Mouse (Mus musculus) WW6 (cell line): ENCODE data around the gene Prx.

Experiments
- DNase-seq: peaks from one replicate; pipeline ENCODE4 v3.0.0-alpha.2; 2013; ENCODE audit warnings: low read depth, low spot score

Gene Prx

DNA sequence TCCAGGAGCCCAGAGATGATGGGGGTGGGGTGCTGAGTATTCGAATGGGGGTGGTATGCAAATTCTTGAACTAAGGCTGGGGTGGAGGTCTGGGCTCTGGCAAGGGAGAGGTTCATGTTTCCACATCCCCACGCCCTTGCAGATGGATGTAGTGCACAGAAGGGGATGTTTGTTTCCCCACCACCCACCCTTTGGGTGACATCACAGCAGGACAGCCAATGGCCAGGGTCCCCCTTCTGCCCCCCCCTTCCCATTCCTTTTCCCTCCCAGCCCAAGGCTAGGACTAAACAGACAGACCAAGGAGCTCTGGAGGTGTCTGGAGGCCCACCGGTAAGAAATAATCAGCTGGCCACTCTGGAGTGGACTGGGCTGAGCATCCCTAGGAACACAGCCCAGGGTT, at the start of gene Prx:
TSS of gene Prx (plus strand) at position 289 of the 400 bp plus-strand sequence.
- no peak for DNase-seq

DNA sequence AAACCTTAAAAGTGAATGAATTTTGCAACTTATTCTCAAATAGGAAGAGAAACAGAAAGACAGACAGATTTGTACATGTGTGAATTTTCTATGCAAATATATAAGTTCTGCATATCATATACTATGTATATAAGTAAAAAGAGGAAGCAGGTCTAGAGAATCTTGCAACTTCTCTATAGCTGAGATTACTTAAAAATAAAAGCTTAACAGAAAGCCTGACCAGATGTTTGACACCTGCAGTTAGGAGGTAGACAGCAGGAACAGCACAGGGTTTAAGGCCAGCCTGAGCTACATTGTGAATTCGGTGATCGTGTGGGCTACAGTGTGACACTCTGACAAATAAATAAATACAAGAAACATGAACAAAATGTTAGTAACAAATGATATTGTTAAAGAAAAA, 47.8 kb upstream of the Prx start:
- DNase-seq: no peak

DNA sequence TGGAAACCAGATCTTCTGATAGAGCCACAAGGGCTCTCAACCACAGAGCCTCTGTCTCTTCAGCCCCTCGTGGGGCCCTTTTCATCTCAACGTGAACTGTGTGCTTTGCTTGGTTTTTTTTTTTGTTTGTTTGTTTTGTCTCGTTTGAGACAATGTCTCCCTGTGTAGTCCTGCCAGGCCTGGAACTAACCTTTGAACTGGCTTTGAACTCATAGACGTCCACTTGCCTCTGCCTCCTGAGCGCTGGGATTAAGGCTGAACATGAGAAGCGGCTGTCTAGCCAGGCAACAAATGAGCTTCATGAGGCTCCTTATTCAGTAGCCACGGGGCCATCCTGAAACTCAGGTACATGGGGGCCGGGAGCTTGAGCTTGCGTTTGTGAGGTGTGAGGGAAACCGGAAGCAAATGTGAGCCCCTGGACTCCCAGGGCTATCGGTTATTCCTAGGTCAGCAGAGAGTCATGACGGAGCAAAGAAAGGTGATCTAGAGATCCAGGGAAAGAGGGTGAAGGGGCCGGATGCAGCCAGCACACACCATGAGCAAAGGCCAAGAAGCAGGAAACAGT, 46.8 kb upstream of the Prx start:
- no peak for DNase-seq

DNA sequence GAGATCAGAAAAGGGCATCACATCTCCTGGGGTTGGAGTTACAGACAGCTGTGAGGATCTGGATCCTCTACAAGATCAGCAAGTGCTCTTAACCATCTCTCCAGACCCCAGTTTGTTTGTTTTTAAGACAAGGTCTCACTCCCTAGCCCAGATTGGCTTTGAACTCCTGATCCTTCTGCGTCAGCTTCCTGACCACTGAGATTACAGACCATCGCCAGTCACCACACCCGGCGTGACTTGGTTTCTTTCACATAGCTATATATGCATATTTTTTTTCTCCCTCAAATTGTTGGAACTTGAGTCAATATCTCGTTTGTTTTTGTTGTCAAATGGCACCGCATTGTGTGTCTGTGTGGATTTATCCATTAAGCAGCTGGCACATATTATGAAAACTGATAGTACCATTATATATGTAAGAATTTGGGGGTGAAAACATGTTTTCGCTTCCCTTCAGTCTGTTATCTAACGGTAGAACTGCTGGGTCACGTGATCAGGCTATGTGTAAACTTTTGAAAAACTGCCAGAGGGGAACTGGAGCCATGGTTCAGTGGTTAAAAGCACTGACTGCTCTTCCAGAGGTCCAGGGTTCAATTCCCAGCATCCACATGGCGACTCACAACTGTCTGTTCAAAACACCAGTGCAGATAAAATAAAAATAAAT, 44.5 kb upstream of the Prx start:
- no peak for DNase-seq

DNA sequence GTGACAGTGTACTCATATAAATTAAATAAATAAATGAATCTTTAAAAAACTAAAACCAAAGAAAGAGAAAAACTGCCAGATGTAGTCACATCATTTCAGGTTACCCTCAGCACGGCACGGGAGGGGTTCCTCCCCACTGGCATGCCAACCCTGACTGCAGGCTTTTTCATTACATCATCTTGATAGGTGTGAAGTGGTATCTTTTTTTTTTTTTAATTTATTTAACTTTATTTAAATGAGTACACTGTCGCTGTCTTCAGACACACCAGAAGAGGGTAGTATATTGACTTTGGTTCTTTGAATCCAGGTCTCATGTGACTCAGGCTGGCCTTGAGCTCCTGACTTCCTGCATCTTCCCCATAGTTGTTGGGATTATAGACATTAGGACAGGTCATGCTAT, 43.9 kb upstream of the Prx start:
- DNase-seq: no peak

DNA sequence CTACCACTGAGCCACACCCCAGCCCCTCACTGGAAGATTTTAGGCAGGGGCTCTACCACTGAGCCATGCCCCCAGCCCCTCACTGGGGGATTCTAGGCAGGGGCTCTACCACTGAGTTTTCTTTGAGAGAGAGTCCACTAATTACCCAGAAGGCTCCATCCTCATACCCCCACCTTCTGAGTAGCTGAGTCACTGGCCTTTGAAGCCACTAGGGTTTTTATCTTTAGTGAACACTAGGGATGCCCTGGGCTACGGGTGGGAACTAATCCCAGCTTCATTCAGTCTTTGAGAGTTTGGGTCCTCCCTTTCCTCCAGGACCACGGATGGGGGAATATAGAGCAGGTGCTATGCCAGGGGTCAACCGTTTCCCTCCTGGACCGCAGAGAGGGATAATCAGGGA, 40.5 kb upstream of the Prx start:
- no peak for DNase-seq

DNA sequence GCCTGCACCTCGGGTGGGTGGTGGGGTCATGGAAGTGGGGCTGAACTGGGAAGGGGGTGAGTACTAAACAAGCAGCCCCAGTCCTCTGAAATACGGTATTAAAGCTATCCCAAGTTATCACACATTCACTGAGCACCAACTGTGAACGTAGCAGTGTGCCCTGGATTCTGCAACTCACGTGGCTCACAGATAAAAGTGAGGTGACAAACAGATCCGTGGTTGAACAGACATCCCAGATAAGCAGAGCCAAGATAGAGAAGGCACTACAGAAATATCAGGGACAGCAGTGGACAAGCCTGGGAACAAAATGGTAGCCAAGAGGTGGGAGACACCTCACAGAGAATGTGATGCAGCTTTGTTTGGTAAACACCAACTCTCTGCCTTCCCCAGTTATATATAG, 39.5 kb upstream of the Prx start:
- DNase-seq: no peak

DNA sequence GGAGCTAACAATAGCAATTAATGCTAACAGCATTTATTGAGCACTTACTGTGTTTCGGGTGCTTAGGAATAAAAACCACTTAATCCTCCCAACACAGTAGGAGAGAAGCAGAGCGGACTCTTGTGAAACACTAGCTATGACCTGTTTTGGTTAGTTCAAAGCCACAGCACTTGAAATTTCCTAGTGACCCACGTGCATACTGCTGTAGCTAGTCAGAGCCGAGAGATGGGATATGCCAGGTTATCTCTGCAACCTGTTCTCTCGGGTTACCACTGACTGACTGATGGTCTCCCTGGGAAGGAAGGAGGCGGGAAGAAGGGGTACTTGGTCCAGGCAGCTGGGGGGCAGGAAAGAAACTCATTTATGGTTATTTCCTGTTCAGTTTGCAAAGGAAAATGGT, 38.6 kb upstream of the Prx start:
- DNase-seq: no peak

DNA sequence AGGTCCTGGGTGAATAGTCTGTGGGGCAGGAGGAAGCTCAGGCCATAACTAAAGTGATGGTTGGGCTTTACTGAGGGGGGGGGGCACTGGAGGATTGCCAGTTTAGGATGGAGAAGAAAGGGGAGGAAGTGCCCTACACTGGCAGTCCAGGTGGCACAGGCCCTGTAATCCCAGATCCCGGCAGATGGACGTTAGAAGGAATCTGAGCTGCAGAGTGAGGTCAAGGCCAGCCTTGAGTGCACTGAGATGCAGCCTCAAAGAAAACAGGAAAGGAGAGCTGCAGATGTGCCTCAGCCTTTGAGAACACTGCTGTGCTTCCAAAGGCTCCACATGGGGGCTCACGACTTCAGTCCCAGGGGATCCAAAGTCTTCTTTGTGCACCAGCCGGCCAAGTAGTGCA, 31.5 kb upstream of the Prx start:
- no peak for DNase-seq

DNA sequence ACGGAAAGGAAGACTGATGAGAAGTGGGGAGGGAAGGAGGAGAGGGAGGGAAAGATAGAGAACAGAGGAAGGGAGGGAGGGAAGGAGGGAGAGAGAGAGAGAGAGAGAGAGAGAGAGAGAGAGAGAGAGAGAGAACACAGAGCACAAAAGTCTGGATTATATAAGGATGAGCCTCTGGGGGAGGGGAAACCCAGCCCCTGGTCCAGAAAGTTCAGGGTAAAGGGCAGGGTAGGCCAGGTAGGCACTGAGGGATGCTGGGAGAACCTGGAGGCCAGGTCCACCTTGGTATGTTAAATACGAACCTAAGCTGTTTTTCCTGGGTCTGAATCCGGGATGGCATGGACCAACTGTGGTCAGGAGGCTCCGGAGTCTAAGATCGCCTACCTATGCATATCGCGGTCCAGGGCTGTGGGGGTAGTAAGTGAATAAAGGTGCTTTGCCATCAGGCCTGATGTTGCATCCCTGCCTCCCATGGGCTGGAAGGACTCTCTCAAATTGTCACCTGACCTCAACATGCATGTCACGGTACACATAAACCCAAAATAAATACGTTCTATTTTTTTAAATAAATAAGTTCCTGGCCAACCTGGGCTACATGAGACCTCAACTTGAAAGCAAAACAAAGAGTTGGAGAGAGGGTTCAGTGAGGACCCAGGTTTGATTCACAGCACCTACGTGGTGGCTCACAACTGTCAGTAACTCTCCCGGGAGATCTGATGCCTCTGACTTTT, 27.6 kb upstream of the Prx start:
- DNase-seq: no peak

DNA sequence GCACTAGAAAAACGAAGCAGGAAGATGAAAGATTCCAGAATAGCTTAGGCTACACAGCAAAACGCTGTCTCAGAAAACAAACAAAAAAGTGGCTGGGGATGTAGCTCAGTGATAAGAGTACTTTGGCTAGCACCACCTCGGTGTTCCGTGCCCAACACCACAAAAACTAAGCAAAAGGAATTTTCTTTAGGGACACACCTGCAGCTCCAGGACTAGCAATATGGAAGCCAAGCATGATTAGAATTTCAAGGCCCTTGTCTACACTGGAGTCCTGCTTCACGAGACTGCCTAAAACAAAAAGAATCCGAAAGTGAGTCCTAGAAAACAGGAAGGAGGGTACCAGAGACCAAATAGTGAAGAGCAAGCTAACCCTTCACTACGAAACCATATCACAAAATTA, 26.5 kb upstream of the Prx start:
- DNase-seq: no peak

DNA sequence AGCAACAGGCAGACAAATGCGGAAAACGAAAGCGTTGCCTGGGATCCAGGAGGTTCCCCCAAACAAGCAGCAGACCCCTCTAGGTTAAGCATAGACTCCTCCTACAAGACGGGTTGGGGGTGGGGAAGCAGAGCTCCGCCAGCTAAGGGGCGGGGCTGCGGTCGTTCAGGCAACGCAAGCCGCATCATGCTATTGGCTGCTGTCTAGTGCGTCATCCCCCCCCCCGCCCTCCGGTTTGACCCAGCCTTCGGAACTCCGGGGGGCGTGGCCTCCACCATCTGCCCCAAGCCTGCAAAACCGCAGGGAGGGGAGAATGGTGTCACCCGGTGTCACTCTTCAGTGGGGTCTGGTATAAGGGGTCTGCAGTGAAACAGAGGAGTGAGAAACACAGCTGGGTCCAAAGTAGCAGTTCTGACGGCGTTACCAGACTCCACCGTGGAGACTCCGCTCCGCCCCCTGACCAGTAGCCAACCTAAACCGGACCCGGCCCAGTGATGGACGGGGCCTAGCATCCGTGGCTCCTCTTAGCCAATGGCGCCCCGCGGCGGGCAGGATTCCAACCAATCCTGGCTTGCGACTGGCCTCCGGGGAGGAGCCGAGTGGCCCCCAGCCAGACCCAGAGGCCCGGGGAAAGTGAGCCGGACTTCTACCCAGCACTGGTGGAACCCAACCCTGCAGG, 25.8 kb upstream of the Prx start, which contains the start of gene Sertad3:
TSS of gene Sertad3 (plus strand) at position 613 of the 679 bp plus-strand sequence.
- peak; percentile 95 for DNase-seq

DNA sequence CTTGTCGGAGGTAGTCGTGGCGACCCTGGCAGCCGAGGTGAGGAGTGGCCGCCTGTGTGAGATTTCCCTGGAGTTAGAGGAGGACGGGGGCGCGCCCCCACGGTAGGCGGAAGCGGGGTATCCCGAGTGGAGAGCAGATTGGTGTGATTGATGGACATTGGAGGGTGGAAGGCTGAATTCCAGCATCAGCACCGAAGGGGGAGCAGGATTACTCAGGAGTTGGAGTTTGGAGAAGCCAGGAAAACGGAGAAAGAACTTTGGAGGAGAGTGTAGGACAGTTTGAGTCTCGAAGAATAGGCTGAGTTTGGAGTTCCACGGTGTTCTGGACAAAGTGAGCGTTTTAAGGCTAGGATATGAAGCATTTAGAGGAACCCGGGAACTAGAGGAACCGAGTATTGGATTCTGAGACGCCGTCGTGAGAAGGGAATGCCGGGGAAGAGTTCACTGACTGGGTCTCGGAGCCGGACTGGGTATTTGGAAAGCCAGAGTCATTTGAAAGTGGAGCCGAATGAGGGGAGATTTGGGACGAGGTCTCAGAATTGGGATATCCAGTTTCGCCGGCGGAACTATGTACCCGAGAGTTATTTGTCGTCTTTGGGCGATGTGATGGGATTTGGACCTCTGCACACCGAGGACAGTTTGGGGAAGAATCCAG, 25.2 kb upstream of the Prx start:
- DNase-seq: no peak

DNA sequence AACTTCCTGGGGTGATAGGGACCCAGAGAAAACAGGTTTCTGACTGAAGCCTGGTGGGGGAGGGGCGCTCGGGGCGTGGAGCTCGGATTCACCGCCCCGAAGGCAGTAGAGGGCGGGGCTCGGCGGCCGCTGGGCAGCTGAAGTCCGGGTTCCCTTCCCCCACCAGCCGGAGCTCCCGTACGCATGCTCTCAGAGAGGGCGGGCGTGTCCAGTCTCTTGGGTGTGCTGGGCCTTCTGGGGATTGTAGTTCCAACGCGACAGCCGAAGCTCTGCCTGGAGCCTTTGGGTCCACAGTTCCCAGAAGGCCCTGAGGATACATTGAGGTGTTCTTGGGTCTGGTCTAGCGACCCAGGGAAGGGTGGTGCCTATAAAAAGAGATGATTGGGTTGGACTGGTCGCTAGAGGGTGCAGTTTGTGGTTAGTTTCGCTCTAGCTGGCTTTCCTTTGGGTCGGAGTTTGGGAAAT, 24.6 kb upstream of the Prx start:
- peak; percentile 97 for DNase-seq

DNA sequence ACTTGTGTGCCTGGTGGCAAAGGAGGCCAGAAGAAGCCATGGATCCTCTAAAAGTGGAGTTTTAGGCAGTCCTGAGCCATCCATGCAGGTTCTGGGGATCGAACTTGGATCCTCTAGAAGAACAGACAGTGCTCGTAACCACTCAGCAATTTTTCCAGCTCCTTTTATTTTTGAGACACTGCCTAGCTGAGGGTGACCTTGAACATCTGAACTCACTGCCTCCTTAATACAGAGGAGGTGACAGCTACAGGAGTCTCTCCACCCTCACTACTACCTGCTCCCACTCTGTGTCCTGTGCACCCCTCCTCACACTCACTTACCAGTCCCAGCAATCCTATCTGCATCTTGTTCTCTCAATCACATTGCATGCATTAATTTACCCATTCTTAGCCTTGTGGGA, 23.5 kb upstream of the Prx start:
- no peak for DNase-seq

DNA sequence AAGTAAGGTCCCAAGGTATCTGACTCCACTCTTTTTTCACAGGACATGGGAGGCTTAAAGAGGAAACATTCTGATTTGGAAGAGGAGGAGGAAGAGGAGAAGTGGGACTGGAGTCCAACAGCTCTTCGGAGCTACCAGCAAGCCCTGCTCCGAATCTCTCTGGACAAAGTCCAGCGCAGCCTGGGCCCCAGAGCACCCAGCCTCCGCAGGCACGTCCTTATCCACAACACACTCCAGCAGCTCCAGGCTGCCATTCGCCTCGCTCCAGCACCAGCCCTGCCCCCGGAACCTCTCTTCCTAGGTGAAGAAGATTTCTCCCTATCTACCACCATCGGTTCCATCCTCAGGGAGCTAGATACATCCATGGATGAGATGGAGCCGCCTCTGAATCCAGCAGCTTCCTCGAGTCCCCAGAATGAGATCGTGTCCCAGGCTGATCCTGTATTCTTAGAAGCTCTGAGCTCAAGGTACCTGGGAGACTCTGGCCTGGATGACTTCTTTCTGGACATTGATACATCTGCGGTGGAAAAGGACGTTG, 23.0 kb upstream of the Prx start:
- DNase-seq: no peak

DNA sequence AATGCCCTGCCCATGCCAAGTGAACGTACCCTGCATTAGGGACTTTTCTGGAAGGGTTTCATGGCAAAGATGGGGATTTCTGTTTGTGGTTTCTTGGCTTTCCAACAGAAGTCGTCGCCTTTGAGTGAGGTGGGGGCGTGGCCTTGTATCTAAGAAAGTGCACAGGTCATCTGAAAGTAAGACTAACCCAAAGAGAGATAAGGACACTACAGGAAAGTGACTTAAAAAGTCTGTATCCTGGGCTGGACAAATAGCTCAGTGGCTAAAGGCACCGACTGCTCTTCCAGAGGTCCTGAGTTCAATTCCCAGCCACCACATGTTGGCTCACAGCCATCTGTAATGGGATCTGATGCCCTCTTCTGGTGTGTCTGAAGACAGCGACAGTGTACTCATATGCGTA, 20.6 kb upstream of the Prx start:
- DNase-seq: no peak

DNA sequence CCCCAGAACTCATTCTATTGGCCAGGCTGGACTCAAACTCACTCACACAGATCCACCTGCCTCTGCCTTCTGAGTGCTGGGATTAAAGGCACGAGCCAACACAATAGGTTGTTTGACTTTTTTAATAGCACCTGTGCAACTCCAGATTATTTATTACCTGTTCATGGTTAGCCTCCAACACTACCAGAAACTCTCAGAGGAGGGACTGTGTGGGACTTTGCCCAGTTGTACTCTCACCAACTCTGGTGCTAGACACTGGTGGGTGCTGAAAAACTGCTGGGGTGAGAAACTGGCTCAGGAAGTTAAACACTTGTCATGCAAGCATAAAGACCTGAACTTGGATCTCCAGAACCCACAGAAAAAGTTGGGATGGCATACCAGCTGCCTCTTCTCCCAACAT, 19.4 kb upstream of the Prx start:
- DNase-seq: no peak

DNA sequence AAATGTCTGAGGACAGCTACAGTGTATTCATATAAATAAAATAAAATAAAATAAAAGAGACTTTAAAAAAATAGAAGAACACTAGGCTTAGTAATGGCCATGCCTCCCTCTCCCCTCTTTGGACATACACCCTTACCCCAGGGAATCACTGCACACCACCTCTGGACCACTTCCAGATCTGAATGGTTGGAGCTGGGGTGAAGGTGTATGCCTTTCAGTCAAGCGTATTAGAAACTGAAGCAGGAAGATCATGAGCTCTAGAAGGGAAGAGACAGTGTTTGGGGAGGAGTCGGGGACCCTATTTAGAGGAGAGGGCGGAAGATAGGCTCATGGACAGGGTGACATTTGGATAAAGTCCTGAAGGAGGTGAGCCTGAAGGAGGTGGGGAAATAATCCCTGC, 18.6 kb upstream of the Prx start:
- DNase-seq: no peak

DNA sequence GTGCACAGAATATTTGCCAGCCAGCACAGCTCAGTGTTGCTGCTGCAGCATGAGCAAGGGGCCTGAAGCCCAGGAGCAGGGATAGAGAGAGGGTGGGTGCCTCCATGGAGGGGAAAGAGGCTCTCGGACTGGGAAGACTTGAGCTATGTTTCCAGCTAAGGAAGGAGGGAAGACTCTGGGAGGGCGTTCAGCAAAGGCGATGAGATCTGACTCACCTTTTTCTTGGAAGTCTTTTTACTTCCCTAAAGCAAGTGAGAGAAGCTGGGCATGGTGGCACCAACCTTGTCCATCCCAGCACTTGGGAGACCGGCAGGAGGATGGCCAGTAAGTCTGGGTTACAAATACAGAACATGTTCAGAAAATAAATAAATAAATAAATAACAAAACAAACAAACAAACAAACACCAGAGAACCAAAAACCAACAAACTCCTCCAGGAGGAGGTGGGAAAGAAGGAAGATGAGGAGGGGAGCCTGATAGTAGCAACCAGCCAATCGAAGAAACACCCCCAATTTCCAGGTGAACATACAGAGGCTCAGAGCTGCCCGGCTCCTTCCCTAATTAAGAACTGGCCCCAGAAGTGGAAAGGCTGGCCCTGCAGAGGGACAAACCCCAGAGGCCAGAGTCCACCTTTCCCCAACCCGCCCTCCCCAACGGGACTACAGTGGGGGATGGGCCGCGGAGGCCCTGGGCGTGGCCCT, 18.0 kb upstream of the Prx start:
- DNase-seq: no peak

DNA sequence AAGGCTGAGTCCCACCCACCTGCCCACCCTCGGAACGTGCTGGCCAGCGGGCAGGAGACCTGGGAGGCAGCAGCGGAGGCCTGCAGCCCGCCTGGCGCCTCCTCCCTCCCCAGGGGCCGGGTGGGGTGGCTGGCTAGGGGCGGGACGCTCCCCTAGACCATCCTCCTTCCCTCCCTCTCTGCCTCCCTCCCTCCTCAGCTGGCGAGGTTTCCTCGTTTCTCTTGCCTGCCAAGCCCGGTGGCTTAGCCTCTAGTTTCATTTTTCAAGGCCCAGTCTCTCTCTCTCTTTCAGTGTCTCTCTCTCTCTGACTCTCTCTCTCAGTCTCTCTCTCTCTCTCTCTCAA, 17.5 kb upstream of the Prx start:
- no peak for DNase-seq
